Mouse (Mus musculus) left cerebral cortex, adult 11 months (tissue): Measurements from ENCODE around the gene Vps26a.

Experiments used
- DNase-seq: peaks from one replicate; pipeline ENCODE4 v3.0.0; 2022; ENCODE audit warnings: low spot score

The Vps26a gene

GRCm38 (mm10) chr10:62486618-62487415 is at the start of gene Vps26a:
Gene Vps26a, minus strand, starts transcription at chr10:62486805.
- DNase-seq, result peak; percentile 98

- DNase-seq, result no peak
Measured at GRCm38 (mm10) chr10:62534509-62534908, 47.9 kb upstream of the Vps26a start.

GRCm38 (mm10) chr10:62532832-62533231 is 46.2 kb upstream of the Vps26a start:
- DNase-seq, result no peak

- DNase-seq, result no peak
Measured at GRCm38 (mm10) chr10:62530183-62530582, 43.6 kb upstream of the Vps26a start.

GRCm38 (mm10) chr10:62527351-62527750 is 40.7 kb upstream of the Vps26a start, which contains the start of gene Srgn:
Gene Srgn, minus strand, starts transcription at chr10:62527451.
- no peak for DNase-seq

GRCm38 (mm10) chr10:62522346-62522950 is 35.8 kb upstream of the Vps26a start:
- DNase-seq, result no peak

GRCm38 (mm10) chr10:62521763-62522162 is 35.2 kb upstream of the Vps26a start:
- no peak for DNase-seq

- no peak for DNase-seq
Measured at GRCm38 (mm10) chr10:62520911-62521310, 34.3 kb upstream of the Vps26a start.

GRCm38 (mm10) chr10:62517511-62517910 is 30.9 kb upstream of the Vps26a start:
- DNase-seq, result no peak

GRCm38 (mm10) chr10:62512855-62513254 is 26.2 kb upstream of the Vps26a start:
- DNase-seq, result no peak

- DNase-seq, result no peak
Measured at GRCm38 (mm10) chr10:62511528-62511927, 24.9 kb upstream of the Vps26a start.

- DNase-seq, result no peak
Measured at GRCm38 (mm10) chr10:62509032-62509656, 22.5 kb upstream of the Vps26a start.

- no peak for DNase-seq
Measured at GRCm38 (mm10) chr10:62508459-62508858, 21.9 kb upstream of the Vps26a start.

- no peak for DNase-seq
Measured at GRCm38 (mm10) chr10:62507591-62508308, 21.1 kb upstream of the Vps26a start.

- no peak for DNase-seq
Measured at GRCm38 (mm10) chr10:62507071-62507470, 20.5 kb upstream of the Vps26a start.

GRCm38 (mm10) chr10:62506019-62506556 is 19.5 kb upstream of the Vps26a start:
- DNase-seq, result no peak

- no peak for DNase-seq
Measured at GRCm38 (mm10) chr10:62505224-62505983, 18.8 kb upstream of the Vps26a start.

GRCm38 (mm10) chr10:62503836-62504628 is 17.4 kb upstream of the Vps26a start:
- no peak for DNase-seq

GRCm38 (mm10) chr10:62503353-62503752 is 16.7 kb upstream of the Vps26a start:
- no peak for DNase-seq

GRCm38 (mm10) chr10:62501951-62502350 is 15.3 kb upstream of the Vps26a start:
- no peak for DNase-seq
